Mouse (Mus musculus) right cerebral cortex, adult 18-20 months (tissue): ENCODE data around the gene Arl11.

ENCODE experiments used
- DNase-seq: peaks from one replicate; pipeline ENCODE4 v3.0.0; 2022; ENCODE audit warnings: mixed read lengths

Gene Arl11

GRCm38 (mm10) chr14:61327618-61328450 is 18.3 kb downstream of the Arl11 start:
- peak; percentile 94 for DNase-seq

GRCm38 (mm10) chr14:61330591-61330990 is 21.0 kb downstream of the Arl11 start:
- DNase-seq = peak; percentile 47

DNA sequence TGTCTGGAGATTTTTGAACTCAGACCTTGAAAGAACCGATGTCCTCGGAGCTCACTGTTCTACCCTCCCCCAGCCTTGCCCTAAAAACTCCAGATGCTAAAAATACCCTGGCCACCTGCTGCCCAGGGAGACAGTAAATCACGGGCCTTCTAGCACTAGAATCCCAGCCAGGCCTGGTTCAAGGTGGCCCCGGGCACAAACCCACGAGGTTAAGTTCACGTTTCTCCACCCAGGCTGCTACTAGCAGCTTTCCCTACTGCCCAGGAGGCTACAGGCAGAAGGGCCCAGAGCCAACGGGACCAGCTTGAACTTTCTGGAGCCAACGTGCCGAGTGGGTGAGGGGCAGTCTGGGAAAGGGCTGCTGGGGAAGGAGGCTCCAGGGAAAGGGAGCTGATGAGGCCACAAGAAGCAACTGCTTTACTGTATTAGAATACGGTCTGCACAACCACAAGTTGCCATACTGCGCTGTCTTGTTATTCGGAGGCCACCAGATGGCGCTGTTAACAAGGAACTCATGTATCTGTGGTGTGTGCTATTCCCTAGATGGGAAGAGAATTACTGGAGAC is 21.5 kb downstream of the Arl11 start:
- peak; percentile 82 for DNase-seq

DNA sequence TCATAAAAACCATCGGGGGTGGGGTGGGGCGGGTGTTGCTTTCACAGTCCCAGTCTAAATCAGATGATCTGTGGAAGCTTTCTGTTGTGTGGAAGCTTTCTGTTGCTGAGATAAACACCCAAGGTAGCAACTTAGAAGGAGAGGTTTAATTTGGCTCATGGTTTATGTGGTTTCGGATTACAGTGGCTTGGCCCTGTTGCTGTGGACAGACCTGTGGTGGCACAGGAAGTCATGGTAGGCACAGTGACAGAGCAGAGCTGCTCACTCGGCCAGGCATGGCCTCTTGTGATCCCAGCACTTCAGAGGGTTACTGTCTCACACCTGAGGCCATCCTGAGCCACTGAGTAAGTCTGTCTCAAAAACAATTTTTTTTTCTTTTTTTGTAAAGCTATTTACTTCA is 29.8 kb downstream of the Arl11 start:
- DNase-seq = no peak

DNA sequence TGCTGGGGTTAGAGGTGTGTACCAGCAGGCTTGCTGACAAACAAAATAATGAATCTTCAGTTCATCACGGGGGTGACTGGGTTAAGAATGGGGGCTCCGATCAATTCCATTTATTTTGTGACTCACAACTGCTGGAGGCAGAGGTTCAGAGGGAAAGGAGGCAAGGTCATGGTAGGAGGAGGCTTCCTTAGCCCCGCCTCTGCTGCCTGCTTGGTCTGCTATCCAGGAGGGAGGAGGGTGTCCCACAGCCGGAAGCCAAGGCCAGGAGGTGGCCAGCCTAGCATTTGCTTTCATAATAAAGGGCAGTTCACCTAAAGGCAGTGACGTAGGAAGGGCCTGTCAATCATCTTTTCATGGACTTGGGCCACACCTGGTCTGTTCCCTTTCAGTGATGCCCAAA is 35.0 kb downstream of the Arl11 start:
- no peak for DNase-seq

- peak; percentile 25 for DNase-seq
Observed at GRCm38 (mm10) chr14:61346827-61347698, 37.5 kb downstream of the Arl11 start.

DNA sequence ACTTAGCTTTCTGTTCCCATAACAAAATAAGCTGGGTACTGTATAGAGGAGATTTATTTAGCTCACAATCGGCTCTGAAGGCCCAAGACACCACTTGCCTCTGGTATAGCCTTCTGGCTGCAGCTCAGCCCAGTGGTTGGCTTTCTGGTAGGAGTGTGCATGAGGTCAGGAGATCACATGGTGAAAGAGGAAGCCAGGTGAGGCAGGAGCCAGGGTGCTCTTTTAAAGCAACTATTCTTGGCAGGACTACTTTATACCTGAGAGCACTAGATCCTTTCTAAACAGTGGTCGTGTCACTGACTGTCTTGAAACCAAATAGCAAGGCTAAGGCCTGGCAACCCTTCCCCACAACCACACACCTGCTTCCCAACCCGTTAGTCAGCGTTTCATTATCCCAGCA is 40.3 kb downstream of the Arl11 start:
- DNase-seq = no peak

DNA sequence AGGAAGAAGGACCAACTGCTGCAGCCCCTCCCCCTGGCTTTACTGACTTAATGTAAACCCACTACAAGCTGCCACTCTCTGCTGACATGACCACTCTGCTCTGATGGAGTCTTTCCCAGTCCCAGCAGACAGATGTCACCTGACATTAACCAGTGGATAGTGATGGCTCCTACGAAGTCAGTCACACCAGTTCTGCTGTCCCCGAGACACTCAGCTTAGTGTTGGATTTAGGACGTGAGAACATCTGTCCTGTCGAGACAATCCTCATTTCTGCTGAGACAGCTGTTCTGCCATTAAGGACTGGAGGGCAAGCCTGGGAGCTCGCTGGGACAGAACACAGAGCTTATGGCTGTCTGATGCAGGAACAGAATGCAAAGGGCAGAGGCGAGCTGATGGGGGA is 41.3 kb downstream of the Arl11 start:
- DNase-seq = no peak

DNA sequence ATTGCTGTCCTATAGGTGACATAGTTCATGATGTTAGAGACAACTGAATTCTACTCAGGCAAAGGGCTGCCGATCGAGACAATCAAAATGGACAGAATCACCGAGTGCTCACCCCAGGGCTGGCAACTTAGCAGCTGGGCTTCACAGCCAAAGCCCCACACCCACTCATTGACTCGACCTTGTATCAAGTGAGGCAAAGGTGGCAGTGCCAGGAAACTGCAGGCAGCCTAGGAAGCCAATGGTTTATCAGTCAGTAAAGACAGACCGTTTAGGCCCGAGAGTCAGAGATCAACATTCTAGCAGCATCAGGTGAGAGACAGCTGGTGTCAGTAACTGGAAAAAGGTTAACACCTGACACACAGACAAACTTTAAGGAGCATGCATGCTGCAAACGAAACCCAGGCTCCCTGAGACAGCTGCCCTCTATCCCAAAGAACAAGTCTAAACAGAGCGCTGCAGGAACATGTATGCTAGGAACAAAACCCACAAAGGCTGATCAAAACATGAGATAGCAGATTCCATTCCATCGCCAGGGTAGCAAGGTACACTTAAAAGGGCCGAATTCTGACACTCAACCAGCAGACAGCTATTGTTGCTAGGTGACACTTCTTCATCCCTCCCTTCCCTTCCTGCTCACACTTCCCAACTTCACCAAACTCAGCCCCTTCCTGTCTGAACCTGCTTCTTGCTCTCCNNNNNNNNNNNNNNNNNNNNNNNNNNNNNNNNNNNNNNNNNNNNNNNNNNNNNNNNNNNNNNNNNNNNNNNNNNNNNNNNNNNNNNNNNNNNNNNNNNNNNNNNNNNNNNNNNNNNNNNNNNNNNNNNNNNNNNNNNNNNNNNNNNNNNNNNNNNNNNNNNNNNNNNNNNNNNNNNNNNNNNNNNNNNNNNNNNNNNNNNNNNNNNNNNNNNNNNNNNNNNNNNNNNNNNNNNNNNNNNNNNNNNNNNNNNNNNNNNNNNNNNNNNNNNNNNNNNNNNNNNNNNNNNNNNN is 45.0 kb downstream of the Arl11 start:
- no peak for DNase-seq

DNA sequence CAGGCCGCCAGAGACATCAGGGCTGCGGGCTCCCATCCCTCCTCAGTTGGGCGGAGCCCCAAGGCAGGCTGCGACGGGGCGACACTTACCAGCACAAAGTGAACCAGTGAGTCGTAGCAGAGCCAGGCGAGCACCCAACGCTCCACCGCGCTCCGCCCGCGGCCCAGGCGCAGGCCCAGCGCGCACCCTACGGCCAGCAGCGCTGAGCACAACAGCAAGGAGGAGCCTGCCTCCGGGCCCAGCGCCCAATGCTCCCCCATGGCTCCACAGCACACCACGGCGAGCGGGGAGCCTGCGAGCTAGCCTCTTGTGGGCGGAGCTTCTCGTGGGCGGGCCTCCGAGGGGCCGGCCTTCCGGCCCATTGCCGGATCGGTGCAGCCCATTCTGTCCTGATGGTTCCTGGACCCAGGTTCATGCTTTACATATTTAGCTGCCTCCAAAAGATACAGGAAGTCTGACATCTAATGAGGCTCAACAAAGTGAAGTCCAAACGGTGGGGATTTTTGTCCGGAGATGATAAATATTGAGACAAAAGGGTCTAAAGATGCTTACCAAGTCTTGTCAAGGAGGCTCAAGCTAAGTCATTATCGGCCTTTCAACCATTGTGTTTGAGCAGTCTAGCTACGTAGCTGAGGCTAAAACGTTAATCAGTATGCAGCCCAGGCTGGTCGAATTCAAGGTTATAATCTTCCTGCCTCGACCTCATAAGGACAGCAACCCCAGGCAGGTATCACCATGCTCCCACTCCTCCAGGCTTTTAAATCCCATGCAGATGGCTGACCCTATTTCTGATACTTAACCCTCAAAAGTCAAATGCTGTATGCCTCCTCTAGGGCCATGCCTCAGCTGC is 50.8 kb downstream of the Arl11 start, which contains the start of gene Ebpl:
Gene Ebpl, minus strand, starts transcription at position 309 of the 850 bp plus-strand sequence.
- DNase-seq = peak; percentile 94

GRCm38 (mm10) chr14:61360981-61361511 is 51.5 kb downstream of the Arl11 start:
- no peak for DNase-seq
